ENCODE assay signal across 8 mouse cellular contexts in genomic region chr13:15759633-15760441, GRCm38 (mm10).
DNase-seq lines count a peak whose midpoint lies in the region; ATAC-seq lines count a peak whose summit lies in the region.

No protein-coding gene starts in this region.

- peaks cover 4% of the 10 kb centered on the region for H3K4me1 ChIP-seq in kidney, embryonic 15.5 days
- H3K4me1 ChIP-seq in forebrain, embryonic 11.5 days (replicated peaks; ENCODE audit: control insufficient read depth, insufficient read depth, low read length) = peaks cover 8% of the 10 kb centered on the region
- H3K4me1 ChIP-seq in limb, embryonic 12.5 days (replicated peaks) = peaks cover 7% of the 10 kb centered on the region
- H3K4me1 ChIP-seq in neural tube, embryonic 14.5 days (ENCODE audit: control insufficient read depth, insufficient read depth, low read length) = peaks cover 8% of the 10 kb centered on the region; the same call in 1 of the 2 replicates

- peaks cover 3% of the 10 kb centered on the region; the same call in 1 of the 2 replicates for H3K27me3 ChIP-seq in kidney, embryonic 15.5 days
- no peaks in the 10 kb centered on the region for H3K27me3 ChIP-seq in forebrain, embryonic 11.5 days (ENCODE audit: control insufficient read depth, insufficient read depth, low read length)
- H3K27me3 ChIP-seq in limb, embryonic 12.5 days = no peaks in the 10 kb centered on the region
- H3K27me3 ChIP-seq in neural tube, embryonic 14.5 days (ENCODE audit: control insufficient read depth, insufficient read depth, low read length) = no peaks in the 10 kb centered on the region

- H3K4me3 ChIP-seq in kidney, embryonic 15.5 days (replicated peaks) = peak overlapping the region; percentile 43
- peak overlapping the region; percentile 34 for H3K4me3 ChIP-seq in forebrain, embryonic 11.5 days (ENCODE audit: low read depth, low read length)
- peak overlapping the region; percentile 43 for H3K4me3 ChIP-seq in limb, embryonic 12.5 days (replicated peaks)
- H3K4me3 ChIP-seq in neural tube, embryonic 14.5 days (ENCODE audit: low read depth, low read length) = peak overlapping the region; percentile 35

- no peak overlapping the region for H3K27ac ChIP-seq in kidney, embryonic 15.5 days
- peak overlapping the region; percentile 25; the same call in 1 of the 2 replicates for H3K27ac ChIP-seq in forebrain, embryonic 11.5 days (ENCODE audit: low read depth, low read length)
- H3K27ac ChIP-seq in limb, embryonic 12.5 days = no peak overlapping the region
- peak overlapping the region; percentile 85 for H3K27ac ChIP-seq in neural tube, embryonic 14.5 days (ENCODE audit: low read depth, low read length)

- no peaks in the 10 kb centered on the region for H3K36me3 ChIP-seq in kidney, embryonic 15.5 days
- H3K36me3 ChIP-seq in forebrain, embryonic 11.5 days (ENCODE audit: control insufficient read depth, insufficient read depth, low read length) = no peaks in the 10 kb centered on the region
- H3K36me3 ChIP-seq in limb, embryonic 12.5 days = no peaks in the 10 kb centered on the region
- no peaks in the 10 kb centered on the region for H3K36me3 ChIP-seq in neural tube, embryonic 14.5 days (ENCODE audit: control insufficient read depth, insufficient read depth, low read length)

- H3K9me3 ChIP-seq in kidney, embryonic 15.5 days (replicated peaks) = no peaks in the 10 kb centered on the region
- H3K9me3 ChIP-seq in forebrain, embryonic 11.5 days (ENCODE audit: control insufficient read depth, low read length) = no peaks in the 10 kb centered on the region
- H3K9me3 ChIP-seq in limb, embryonic 12.5 days = no peaks in the 10 kb centered on the region
- no peaks in the 10 kb centered on the region for H3K9me3 ChIP-seq in neural tube, embryonic 14.5 days (ENCODE audit: control insufficient read depth, low read length)

- H3K9ac ChIP-seq in kidney, embryonic 15.5 days = no peak overlapping the region
- peak overlapping the region; percentile 59 for H3K9ac ChIP-seq in forebrain, embryonic 11.5 days (ENCODE audit: low read length)
- H3K9ac ChIP-seq in limb, embryonic 12.5 days (replicated peaks) = peak overlapping the region; percentile 62; the same call in 1 of the 2 replicates
- peak overlapping the region; percentile 54 for H3K9ac ChIP-seq in neural tube, embryonic 14.5 days (replicated peaks; ENCODE audit: low read depth, low read length)

- H3K4me2 ChIP-seq in kidney, embryonic 15.5 days = peak overlapping the region; percentile 70
- peak overlapping the region; percentile 67 for H3K4me2 ChIP-seq in forebrain, embryonic 11.5 days (ENCODE audit: low read depth, low read length, severe bottlenecking)
- peak overlapping the region; percentile 69 for H3K4me2 ChIP-seq in limb, embryonic 12.5 days
- peak overlapping the region; percentile 64 for H3K4me2 ChIP-seq in neural tube, embryonic 14.5 days (ENCODE audit: low read depth, low read length)

- DNase-seq in kidney, postnatal 4 days = no peak
- DNase-seq in forebrain, embryonic 11.5 days (ENCODE audit: low spot score) = no peak
- DNase-seq in thymus, postnatal 25 days = no peak

- ATAC-seq in kidney, embryonic 15.5 days (replicated peaks; ENCODE audit: low FRiP score) = peak; percentile 19; the same call in 1 of the 2 replicates
- ATAC-seq in forebrain, embryonic 11.5 days (replicated peaks; ENCODE audit: low FRiP score) = peak; percentile 55
- ATAC-seq in limb, embryonic 12.5 days (ENCODE audit: insufficient number of reproducible peaks, insufficient read depth, low FRiP score, low TSS enrichment, low read depth) = no peak
- ATAC-seq in neural tube, embryonic 14.5 days (ENCODE audit: low read depth) = peak; percentile 42
- no peak; the same call in 1 of the 2 replicates for ATAC-seq in frontal cortex, adult (ENCODE audit: low TSS enrichment)
- ATAC-seq in inflammation-experienced regulatory T-cells, adult 6 months = no peak

- 31% methylated on average over 10 of the region's 10 CpGs for WGBS in kidney, embryonic 15.5 days
- WGBS in forebrain, embryonic 11.5 days = 16% methylated on average over 10 of the region's 10 CpGs
- 30% methylated on average over 10 of the region's 10 CpGs for WGBS in limb, embryonic 12.5 days
- WGBS in neural tube, embryonic 14.5 days = 16% methylated on average over 10 of the region's 10 CpGs

Comparison
In these comparisons a context has a peak if more than half of its experiments do, and no peak if none do; other contexts are left out.
1. ATAC-seq: peak in kidney, embryonic 15.5 days (single experiment), forebrain, embryonic 11.5 days (single experiment) and neural tube, embryonic 14.5 days (single experiment); none in limb, embryonic 12.5 days (single experiment), frontal cortex, adult (single experiment) and inflammation-experienced regulatory T-cells, adult 6 months (single experiment).
2. H3K27ac ChIP-seq: peak in forebrain, embryonic 11.5 days (single experiment) and neural tube, embryonic 14.5 days (single experiment); none in kidney, embryonic 15.5 days (single experiment) and limb, embryonic 12.5 days (single experiment).
3. Peak in every context shown above with its lines, with median percentiles within 50 percentile points of each other: H3K4me2 ChIP-seq and H3K4me3 ChIP-seq.